Mouse (Mus musculus) lung, postnatal 36 days (tissue): Measurements from ENCODE around the gene Vil1.

Source experiments
- DNase-seq: peaks from one replicate; pipeline ENCODE4 v3.0.0; 2022; ENCODE audit warnings: mixed read lengths

Vil1 gene

DNA sequence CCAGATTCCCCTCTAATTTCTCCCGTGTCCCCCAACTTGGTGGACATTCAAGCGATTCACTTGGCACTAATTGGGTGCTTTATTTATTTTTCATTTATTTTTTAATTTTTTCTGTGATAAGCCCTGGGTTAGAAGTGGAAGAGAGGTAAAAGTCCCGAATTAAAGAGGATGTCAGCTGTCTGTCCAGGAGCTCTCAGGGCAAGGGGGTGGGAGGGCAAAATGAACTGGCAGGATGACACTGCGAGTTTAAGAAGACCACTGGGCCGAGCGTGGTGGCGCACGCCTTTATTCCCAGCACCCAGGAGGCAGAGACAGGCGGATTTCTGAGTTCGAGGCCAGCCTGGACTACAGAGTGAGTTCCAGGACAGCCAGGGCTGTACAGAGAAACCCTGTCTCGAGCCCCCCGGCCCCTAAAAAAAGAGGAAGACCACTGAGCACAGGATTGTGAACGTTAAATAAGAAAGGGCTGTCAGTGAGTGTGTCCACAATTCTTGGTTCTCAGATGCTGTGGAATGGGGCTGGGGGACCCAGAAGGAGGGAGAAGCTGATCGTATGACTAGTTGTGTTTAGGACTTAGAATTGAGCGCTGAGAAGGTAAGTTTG, 21.7 kb upstream of the Vil1 start:
- no peak for DNase-seq

DNA sequence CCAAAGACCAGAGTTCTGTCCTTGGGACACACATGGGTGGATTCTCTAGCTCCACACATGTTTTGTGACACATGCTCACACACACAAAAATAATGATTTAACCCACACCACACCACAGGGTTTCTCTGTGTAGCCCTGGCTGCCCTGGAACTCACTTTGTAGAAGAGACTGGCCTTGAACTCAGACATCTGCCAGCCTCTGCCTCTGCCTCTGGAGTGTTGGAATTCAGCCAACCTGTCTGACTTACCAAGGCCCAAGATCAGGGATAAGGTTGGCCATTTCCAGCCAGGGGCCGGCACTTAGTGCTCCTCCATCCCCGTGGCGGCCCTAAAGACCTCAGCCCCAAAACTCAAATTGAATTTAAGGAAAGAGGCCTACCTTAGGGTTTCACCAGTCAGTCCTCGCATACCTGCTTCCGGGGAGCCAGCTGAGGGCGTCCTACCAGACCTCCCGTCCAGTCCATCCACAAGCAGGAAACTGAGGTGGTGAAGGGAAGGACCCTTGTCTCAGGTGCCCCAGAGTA, 20.7 kb upstream of the Vil1 start:
- no peak for DNase-seq

DNA sequence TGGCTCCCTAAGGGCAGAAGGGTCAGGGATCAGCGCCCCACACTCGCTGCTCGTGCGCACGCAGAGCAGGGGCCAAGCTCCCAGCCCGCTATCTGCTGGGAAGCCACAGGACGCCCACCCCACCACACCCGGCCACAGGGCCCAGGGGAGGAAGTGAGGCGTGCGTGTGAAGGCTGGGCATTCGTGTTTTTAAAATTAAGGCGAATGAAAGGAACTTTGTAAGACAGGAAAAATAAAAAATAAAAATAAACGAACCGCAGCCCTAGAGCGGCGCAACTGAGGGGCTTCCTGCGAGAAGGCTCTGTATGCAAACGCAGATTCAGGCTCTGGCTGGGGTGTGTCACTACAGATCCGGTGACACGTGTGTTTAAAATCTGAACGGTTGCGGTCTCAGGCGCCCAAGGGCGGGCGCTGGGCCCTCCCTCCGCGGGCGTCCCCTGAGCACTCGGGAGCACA, 19.3 kb upstream of the Vil1 start:
- DNase-seq: peak; percentile 76

DNA sequence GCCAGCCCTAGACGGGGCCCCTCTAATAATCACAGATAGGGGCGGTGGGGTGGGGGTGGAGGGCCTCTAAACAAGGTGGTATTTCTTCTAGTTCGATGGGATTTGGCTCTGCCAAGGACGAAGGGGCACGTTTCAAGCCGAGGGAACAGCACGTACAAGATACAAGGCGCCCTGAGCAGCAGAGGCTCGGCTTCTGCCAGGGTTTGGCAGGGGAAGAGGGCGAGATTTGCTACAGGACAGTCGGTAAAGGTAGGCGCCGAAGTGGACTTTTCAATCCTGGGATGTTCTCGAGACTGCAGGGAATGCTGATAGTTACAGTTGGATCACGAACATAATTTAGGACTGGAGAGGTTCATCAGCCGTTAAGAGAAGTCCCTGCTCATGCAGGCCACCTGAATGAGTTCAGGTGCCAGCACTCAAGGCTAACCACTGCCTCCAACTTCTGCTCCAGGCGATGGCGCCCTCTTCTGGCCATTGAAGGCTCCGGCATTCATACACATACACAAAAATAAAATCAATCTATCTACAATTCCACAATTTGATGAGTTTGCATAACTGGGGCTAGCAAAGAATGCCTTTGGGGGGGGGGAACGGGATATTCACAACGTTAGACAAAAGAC, 18.8 kb upstream of the Vil1 start:
- peak; percentile 86 for DNase-seq

DNA sequence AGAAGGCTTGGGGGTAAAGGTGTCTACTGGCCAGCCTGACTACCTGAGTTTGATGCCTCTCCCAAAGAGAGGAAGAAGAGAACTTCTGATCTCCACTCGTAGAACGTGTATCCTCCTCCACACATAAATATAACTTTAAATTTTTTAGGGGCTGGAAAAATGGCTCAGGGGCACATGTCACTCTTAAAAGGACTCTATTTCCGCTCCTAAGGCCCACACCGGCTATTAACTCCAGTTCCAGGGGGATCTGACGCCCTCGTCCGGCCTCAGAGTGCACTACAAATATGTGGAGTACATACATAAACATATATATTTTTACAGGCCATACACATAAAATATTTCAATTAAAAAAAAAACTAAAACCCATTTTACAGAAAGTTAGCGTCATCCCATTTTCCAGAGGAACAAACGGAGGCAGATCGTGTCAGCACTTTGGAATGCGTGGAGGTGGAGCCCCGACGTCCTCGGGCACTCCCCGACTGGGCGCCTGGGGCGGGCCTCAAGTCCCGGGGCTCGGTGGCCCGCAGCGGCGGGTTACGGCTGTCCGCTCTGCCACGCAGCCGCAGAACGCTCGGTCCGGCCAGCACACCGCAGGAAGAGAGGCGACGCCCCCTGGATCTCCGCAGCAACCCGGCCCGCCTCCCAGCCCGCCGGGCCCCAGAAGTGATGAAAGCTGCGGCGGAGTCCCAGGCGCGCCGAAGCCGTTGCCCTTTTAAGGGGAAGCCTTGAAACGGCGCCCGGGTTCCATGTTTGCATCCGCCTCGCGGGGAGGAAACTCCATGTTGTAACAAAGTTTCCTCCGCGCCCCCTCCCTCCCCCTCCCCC, 18.0 kb upstream of the Vil1 start, which contains the start of gene Ctdsp1:
Gene Ctdsp1, plus strand, starts transcription at position 586 of the 825 bp plus-strand sequence.
- DNase-seq: peak; percentile 98

DNA sequence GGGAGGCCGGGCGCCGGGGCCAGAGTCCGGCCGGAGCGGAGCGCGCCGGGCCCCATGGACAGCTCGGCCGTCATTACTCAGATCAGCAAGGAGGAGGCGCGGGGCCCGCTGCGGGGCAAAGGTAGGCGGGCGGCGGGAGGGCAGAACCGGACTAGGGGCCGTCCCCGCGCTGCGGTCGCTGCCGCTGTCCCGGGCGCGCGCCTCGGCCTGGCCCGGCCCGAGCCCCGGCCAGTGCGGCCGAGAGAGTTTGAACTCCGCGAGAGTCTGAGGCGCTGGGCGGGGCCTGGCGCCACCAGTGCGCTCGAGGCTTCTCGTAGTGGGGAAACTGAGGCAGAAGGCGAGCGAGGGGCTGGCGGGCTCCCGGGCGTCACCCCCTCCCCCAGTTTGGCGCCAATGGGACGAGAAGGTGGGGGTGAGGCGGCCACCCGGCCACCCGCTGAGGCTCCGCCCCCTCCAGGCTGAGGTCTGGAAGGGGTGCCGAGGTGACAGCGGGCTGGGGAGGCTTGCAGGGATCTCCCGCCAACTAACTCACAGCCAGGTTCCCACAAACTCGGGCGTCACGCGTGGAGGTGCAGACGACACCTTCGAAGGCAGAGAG, 17.2 kb upstream of the Vil1 start:
- peak; percentile 85 for DNase-seq

DNA sequence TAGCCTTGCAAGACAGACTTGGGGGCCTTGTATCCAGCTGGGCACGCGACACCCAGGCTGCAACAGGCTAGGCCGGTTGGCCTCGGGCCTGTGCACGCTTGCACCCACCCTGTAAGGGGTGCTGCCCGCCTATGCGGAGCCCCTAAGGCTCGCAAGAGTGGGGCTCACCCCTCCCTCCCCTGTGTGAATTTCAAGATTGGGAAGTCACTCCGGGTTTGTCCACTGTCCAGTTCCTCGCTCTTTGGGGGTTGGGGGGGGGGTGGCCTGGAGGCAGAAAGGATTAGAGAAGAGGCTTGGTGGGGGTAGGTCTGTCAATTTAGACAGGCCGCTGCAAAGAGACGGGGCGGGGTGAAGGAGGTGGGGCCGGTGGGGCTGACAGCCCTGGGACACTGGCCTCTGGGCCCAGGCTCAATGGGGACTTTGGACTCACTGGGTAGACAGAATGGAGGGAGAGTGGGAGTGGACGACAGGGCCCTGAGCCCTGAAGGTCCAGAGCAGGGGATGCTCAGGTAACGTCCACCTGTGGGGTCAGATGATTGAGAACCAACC, 16.7 kb upstream of the Vil1 start:
- peak; percentile 23 for DNase-seq

DNA sequence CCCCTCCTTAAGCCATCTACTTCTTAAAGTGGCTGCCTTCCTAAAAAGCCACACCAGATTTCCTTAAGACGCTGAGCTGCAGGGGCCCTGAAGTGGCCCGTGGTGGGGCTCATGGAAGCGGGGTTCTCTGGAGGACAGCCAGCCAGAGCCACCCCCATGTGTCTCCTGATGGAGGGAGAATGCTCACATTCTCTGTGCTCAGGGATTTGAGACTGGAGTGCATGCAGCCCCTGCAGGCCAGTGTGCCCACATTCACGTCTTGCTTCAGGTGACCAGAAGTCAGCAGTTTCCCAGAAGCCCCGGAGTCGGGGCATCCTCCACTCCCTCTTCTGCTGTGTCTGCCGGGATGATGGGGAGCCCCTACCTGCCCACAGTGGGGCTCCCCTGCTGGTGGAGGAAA, 16.2 kb upstream of the Vil1 start:
- DNase-seq: no peak

DNA sequence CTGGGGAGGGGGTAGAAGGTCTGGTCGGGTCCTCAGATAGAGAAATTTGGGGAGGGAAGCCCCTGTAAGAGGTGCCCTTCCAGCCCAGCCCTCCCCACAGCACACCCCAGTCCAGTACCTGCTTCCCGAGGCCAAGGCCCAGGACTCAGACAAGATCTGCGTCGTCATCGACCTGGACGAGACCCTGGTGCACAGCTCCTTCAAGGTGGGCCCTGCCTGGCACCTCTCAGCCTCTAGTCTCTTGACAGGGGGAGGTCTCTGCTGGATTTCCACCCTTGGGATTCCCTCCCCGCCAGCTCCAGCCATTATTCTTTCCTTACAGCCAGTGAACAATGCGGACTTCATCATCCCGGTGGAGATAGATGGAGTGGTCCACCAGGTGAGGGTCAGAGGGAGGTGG, 15.5 kb upstream of the Vil1 start:
- no peak for DNase-seq

DNA sequence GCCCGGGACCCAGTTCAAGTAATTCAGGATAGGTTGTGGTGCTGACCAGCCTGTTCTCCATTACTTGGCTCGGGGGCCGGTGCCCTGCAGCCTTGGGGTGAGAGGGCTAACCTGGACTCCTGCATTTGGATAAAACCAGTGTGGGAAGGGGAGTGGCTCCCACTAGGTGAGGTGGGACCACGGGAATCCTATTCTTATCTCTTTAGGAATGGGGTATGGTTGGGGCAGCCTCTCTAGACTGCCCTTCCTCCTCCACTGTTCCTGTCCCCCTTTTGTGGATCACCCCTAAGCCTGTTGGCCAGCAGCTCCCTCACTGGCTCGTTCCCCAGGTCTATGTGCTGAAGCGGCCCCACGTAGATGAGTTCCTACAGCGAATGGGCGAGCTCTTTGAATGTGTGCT, 14.9 kb upstream of the Vil1 start:
- DNase-seq: no peak

DNA sequence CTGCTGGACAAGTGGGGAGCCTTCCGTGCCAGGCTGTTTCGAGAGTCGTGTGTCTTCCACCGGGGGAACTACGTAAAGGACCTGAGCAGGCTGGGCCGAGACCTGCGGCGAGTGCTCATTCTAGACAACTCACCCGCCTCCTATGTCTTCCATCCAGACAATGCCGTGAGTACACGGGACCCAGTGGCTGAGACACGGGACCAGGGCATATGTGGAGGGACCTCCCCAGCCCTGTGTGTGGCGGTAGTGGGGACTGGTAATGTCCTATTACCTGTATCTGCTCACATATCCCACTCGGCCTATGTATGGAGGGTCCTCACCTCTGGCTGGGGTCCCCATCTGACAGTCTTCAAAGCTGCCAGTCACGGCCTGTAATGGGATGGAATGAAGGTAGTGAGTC, 14.3 kb upstream of the Vil1 start:
- DNase-seq: no peak

DNA sequence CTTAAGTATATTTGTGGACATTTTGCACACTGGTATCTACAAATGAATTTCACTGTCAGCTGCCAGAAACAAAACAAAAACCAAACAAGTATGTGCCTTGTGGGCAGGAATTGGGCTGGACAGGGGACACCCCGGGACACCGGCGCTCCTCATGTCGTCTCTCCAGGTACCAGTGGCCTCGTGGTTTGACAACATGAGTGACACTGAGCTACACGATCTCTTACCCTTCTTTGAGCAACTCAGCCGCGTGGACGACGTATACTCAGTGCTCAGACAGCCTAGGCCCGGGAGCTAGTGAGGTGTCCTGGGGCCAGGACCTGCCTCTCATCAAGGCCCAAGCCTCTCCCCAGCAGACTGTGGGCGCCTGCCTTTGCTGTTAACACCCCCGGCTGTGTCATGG, 13.9 kb upstream of the Vil1 start:
- DNase-seq: no peak

DNA sequence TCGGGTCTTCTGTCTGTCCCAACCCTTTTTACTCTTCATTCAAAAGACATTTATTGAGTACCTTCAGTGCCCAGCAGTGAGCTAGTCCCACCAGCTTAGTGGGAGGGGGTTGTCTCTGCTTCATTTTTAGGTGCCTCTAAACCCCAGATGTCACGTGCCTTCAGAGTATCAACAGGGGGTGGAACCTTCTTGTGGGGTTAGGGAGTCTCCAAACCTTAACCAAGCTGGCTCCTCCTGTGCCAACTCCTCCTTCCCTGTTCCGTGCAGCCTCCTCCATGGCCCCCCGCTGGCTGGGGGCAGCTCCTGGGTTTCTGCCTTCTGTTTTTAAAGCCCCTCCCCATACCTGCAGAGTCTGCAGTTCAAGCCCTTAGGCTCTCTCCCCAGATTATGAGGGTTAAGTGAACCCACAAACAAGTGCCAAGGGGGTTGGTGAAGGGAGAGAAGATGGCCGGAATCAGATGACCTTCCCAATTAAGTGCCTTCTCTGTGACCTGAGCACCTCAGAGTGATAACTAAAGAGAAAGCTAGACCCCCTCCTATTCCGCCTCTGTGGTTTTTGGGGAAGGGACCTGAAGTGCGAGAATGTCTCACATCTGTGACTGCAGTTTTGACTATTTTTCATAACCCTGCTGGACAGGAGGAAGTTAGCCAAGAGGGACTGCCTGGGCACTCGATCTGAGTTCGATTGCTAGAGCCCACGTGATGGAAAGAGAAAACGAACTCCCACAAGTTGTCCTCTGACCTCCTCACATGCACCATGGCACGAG, 12.5 kb upstream of the Vil1 start:
- peak; percentile 83 for DNase-seq

DNA sequence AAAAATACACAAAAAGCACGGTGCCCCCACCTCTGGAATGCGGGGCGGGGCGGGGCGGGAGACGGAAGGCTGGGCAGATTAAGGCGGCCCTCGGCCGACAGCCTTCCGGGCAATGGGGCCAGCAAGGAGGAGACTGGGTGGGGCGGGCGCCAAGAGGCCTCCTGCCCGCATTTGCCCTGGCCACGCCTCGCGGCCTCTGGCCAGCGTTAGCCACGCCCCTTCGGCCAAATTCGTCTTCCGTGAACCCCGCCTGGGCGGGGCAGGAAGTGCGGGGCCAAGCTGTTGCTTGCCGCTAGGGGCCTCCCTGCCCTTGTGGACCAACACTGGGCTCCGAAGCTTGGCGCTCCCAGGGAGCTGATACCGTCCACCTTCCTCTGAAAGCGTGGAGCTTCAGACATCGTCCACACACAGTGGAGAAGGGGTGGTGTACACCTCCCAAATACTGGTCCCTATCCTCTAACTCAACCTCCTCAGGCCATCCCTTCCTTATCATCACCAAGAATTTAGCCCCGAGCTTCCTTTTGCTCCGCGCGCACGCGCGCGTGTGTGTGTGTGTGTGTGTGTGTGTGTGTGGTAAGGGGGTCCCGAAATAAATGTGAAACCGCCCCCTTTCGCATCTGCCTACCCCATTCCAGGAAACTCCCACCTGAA, 11.8 kb upstream of the Vil1 start:
- peak; percentile 99 for DNase-seq

DNA sequence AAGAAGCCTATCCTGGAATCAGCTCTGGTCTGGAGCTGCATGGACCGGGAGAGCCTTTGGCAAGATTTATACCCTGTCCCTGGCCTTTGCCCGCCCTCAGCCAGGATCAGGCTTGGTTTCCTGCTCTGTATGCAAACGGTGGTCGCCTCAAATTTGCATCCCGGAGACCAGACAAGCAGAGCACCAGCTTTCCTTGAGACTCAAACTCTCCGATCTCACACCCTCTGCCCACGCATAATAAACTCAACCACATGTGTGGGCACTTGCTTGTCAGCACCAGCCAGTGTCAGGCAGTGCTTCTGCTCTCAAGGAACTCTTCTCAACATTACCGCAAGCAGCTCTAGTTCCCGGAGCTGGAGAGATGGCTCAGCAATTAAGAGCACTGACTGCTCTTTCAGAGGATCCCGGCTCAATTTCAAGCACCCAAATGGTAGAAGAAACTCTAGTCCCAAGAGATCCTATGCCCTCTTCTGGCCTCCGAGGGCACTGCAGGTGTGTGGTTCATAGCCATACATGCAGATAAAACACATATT, 11.2 kb upstream of the Vil1 start:
- DNase-seq: peak; percentile 93

DNA sequence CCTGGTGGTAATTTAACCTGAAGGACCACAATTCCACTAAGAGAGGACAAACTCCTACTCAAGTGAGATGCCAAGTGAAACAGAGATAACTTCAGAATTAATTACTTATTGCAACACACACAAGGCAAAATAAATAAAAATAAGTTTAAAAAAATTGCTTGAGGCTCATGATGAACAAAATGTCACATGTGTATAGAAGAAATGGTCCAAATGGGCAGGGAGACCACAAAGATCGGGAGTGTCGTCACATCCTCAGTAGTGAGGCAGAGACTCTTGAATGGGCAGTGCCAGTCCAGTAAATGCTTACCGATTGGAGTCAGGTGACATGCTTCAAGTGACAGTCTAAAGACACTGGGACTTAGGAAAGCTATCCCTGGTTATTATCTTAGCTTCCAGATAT, 8.6 kb upstream of the Vil1 start:
- DNase-seq: no peak

DNA sequence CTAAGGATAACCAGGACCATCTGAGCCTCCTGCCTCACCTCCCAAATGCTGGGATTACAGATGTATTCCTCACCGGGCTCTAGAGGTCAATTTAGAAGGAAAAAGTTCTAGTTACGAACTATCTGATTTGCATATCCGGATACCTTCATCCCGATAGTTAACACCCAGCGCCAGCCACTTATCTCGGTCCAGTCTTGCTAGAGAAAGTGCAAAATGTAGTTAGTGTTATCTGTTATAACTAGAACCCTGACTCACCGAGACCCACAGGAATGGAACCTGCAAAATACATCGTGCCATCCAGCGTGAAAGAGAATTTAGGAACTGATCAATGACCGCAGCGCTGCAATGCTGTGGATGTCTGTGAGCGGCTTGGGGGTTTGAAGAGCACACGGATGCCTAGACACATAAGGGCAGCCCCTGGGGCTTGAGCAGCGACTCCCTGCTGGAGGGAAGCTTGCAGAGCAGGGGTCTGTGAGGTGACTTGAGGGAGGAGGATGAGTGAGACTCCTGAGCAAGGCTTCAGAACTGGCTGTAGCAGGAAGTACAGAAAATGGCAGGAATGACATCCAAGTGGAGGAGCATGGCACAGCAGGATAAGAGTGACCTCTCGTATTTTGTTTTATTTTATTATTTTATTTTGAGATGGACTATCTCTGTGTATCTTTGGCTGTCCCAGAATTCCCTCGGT, 8.0 kb upstream of the Vil1 start:
- no peak for DNase-seq

DNA sequence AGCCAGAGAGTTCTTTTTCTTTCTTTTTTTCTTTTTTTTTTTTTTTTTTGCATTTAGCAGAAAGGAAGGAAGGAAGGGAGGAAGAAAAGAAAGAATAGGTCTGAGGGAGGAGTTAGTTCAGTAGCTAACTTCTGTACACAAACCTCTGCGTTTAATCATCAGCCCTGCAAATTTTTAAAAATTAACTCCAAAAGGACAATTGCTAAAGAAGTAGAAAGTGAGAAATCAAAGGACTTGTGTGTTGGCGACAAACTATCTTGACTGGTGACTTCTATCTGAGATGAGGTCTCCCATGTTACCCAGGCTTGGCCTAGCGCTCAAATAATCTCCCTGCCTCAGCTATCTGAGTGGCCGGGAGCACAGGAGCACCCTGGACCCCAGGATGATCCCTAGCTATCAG, 5.0 kb upstream of the Vil1 start:
- DNase-seq: no peak

DNA sequence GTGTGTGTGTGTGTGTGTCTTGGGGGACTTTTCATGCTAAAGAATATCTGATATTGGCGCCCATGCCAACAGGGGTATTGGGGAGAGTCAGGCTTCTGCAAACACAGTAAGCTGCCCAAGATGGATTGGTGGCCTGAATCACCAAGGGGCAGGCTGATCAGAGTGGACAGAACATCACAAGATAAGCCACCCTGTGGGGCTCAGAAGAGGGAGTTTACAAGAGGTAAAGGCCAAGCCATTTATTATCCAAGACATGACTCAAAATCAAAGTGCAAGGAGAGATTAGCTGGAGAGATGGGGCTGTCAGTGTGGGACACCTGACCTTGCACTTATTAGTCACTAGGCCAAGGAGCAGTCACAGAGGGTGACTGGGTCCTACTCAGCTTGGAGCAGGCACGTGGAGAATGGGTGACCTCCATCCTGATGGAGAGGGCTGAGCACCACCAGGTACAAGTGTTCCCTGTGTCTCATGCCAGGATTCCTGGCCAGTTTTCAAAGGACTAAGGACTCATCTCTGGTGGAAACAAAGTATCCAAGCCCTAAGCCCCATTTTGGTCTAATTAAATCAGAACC, 2.7 kb downstream of the Vil1 start:
- DNase-seq: no peak

DNA sequence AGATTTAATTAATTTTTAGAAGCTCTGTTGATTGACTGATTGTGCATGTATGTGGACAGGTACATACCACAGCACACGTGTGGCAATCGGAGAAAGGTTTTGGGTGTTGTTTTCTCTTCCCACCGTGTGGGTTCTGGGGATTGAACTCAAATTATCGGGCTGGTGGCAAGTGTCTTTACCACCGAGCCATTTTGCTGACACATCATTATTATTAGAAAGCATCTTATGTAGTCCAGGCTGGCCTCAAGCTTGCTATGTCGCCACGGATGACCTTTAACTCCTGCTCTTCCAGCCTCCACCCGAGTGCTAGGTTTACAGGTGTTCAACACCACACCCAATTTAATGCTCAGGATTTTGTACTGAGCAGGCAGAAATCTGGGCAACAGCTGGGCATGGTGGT, 3.5 kb downstream of the Vil1 start:
- DNase-seq: no peak

DNA sequence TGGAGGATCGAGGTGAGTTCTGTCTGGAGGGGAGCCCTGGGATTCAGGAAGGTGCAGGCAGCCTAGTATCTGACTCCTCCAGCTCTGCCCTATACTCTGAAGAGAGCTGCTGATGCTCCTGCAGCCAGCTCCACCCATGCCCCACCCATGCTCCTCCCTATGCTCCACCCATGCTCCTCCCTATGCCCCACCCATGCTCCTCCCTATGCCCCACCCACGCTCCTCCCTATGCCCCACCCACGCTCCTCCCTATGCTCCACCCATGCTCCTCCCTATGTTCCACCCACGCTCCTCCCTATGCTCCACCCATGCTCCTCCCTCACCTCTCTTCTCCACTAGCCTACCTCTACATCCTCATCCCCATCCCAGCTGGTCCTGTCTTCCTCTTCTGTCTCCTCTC, 6.0 kb downstream of the Vil1 start:
- DNase-seq: peak; percentile 14
